Mouse (Mus musculus) thymus, adult 2 months (tissue): Measurements from ENCODE around the gene Col18a1.

Experiments
- CTCF ChIP-seq: fragments of 200-500 bp; IDR thresholded peaks from 2 replicates; pipeline ENCODE4 v1.5.1; 2012; ENCODE audit warnings: mild to moderate bottlenecking, control low read depth, low read length, moderate library complexity, borderline replicate concordance; ENCODE audit not compliant: control insufficient read depth, poor library complexity, insufficient read depth; ENCODE audit errors: extremely low read depth
- POLR2A ChIP-seq: fragments of 200-500 bp; IDR thresholded peaks from 2 replicates; pipeline ENCODE4 v1.6.1; 2012; ENCODE audit warnings: mild to moderate bottlenecking, low read length, control low read depth, moderate library complexity; ENCODE audit not compliant: control insufficient read depth, poor library complexity, insufficient read depth; ENCODE audit errors: extremely low read depth

DNA sequence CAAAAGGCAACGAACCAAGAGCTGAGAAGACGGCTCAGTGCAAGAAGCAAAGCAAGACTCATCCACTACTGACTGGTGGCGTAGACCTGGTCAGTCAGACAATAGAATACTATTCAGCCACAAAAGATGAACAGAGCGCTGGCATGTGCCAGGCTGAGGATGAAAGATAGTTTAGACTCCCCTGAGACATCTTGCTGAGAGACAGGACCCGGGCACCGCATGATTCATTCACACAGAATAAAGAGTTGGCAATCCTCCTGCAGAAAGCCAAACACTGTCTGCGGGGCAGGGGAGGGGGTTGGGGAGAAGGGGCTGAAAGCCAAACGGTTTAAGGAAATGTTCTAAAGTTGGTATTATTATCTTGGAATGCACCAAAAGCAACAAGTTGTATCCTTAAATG, 42.4 kb downstream of the Col18a1 start:
- no peak for TF ChIP-seq CTCF
- no peak for TF ChIP-seq POLR2A
